Mouse (Mus musculus) hindbrain, embryonic 11.5 days (tissue): Measurements from ENCODE around the gene St6galnac3. TPM values are rescaled to one million over a fixed set of nuclear protein-coding genes. Genes with fewer than 3 reads are reported as not detected.

Experiments
- ATAC-seq: fragments of 200-750 bp; cut with Nextera tagmentation; 2 replicates; pipeline ENCODE4 v1.8.0; 2017; ENCODE audit warnings: mild to moderate bottlenecking, moderate TSS enrichment, moderate library complexity; ENCODE audit not compliant: low FRiP score
- DNase-seq: peaks from one replicate; pipeline ENCODE4 v3.0.0-alpha.2; 2015; ENCODE audit warnings: low spot score
- H3K27ac ChIP-seq: fragments of 300-500 bp; sonication (generic); 2 replicates; pipeline ENCODE4 v1.5.1; 2014; ENCODE audit warnings: mild to moderate bottlenecking, low read depth, low read length
- H3K27me3 ChIP-seq: fragments of 300-500 bp; sonication (generic); 2 replicates; pipeline ENCODE4 v1.6.1; 2014; ENCODE audit warnings: mild to moderate bottlenecking, low read length, moderate library complexity, mixed read lengths; ENCODE audit not compliant: control insufficient read depth, insufficient read depth
- H3K36me3 ChIP-seq: fragments of 300-500 bp; sonication (generic); 2 replicates; pipeline ENCODE4 v1.6.1; 2014; ENCODE audit warnings: mild to moderate bottlenecking, low read length, moderate library complexity, mixed read lengths; ENCODE audit not compliant: control insufficient read depth, insufficient read depth
- H3K4me1 ChIP-seq: fragments of 300-500 bp; sonication (generic); replicated peaks from 2 replicates; pipeline ENCODE4 v1.6.1; 2014; ENCODE audit warnings: low read length, mixed read lengths; ENCODE audit not compliant: control insufficient read depth, insufficient read depth
- H3K4me2 ChIP-seq: fragments of 300-500 bp; sonication (generic); replicated peaks from 2 replicates; pipeline ENCODE4 v1.6.1; 2014; ENCODE audit warnings: mild to moderate bottlenecking, low read depth, low read length
- H3K4me3 ChIP-seq: fragments of 300-500 bp; sonication (generic); 2 replicates; pipeline ENCODE4 v1.5.1; 2014; ENCODE audit warnings: low read depth, low read length
- H3K9ac ChIP-seq: fragments of 300-500 bp; sonication (generic); 2 replicates; pipeline ENCODE4 v1.6.1; 2014; ENCODE audit warnings: low read depth, low read length
- H3K9me3 ChIP-seq: fragments of 300-500 bp; sonication (generic); 2 replicates; pipeline ENCODE4 v1.6.1; 2016; ENCODE audit warnings: low read length; ENCODE audit not compliant: control insufficient read depth
- WGBS: fragments of 180-500 bp; shearing (Covaris S2); extraction: QIAGEN DNeasy Blood & Tissue Kit; methylation state at CpG from one replicate; pipeline ENCODE4 v1.1.7; 2014; 5-methylcytosine and 5-hydroxymethylcytosine counted together
- polyA plus RNA-seq: library from polyadenylated mRNA; unstranded; fragments of >200 nt; fragmentation: Nextera tagmentation; extraction: Ambion mirVana; gene quantifications from 2 replicates; pipeline ENCODE4 v1.2.1, GENCODE M21; 2014

The St6galnac3 gene
- polyA plus RNA-seq, 1 experiment from 2014 or later, result 34.8 TPM

DNA sequence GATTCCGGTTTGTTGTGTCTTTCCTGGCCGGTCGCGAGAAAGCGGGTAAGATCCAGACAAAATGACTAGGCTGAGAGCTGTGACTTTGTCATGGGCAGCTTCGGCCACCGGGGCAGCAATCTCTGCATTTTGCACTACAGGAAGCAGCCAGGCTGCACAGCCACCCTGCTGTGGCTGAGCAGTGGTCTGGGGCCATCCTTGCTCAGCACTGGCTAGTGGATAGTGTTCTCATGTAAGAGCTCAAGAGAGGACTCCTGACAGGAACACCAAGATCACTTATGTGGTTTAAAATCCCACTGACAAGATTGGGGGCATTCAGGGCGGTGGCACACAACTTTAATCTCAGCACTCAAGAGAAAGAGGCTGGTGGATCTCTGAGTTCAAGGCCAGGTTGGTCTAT is 469.1 kb downstream of the St6galnac3 start:
- Histone ChIP-seq H3K9ac (no peak overlapping the region), H3K27ac (no peak overlapping the region), H3K27me3 (no peaks in the 10 kb centered on the region), H3K4me3 (no peak overlapping the region), H3K36me3 (no peaks in the 10 kb centered on the region), H3K4me2 (no peak overlapping the region), H3K9me3 (no peaks in the 10 kb centered on the region), H3K4me1 (peaks cover 2% of the 10 kb centered on the region; the same call in 1 of the 2 replicates)
- DNase-seq (no peak), ATAC-seq (no peak)
- 86% methylated on average over 8 of the region's 8 CpGs for WGBS

DNA sequence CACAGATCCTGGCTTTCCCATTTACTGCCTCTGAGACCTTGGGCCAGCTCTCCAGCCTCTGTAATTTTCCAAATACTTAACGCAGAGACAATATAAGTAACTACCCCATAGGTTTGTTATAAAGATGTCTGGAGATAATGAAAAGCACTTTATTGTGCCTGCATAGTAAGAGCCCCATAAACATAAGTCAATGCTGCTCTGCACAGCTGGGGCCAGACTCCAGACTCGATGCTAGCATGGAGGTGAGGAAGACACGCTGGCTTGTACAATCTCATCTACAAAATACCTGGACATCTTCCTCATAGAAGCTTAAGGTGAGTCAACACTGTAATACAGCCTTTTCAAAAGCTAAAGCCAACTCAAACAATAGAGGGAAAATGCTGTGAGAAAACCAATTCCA is 473.3 kb downstream of the St6galnac3 start:
- WGBS, result 92% methylated on average over 3 of the region's 3 CpGs

DNA sequence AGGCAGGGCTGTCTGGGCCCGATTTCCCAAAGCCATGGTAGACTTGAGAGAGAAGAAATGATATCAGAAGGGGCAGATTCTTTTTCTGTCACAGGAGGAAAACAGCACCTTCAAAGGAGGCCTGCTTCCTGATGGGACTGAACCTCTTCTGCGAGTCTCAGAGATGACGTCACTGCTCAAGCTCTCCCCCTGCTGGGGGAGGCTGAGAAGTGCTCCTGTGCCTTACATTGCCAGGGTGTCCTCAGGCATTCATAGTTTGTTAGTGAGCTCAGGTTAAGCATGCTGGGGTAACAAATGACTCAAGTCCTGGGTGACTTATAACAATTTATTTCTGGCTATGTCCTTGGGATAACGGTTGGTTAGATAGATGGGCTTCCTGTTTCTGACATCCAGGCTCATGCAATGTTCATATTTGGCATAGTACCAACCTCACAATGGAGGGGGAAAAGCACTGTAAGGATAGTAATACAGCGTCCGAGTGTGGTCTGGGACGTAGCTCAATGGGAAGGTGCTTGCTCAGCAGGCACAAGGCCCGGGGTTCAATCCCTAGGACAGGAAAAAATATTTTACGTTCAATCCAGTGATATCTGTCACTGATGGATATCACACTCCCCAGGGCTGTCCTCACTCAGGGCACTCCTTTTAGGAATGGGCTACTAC is 474.2 kb downstream of the St6galnac3 start:
- H3K4me1 ChIP-seq, result no peaks in the 10 kb centered on the region
- no peak overlapping the region for H3K4me3 ChIP-seq
- WGBS, result 56% methylated on average over 9 of the region's 9 CpGs
- no peaks in the 10 kb centered on the region for H3K27me3 ChIP-seq
- H3K4me2 ChIP-seq, result no peak overlapping the region
- peak; percentile 70; the same call in 1 of the 2 replicates for ATAC-seq
- H3K9me3 ChIP-seq, result no peaks in the 10 kb centered on the region
- no peak overlapping the region for H3K27ac ChIP-seq
- H3K9ac ChIP-seq, result no peak overlapping the region
- DNase-seq, result peak; percentile 90
- no peaks in the 10 kb centered on the region for H3K36me3 ChIP-seq

More for the DNA sequence above, 473.3 kb downstream of the St6galnac3 start:
- Histone ChIP-seq H3K9ac (no peak overlapping the region), H3K9me3 (no peaks in the 10 kb centered on the region), H3K27me3 (no peaks in the 10 kb centered on the region), H3K4me2 (no peak overlapping the region), H3K4me3 (no peak overlapping the region), H3K27ac (no peak overlapping the region), H3K36me3 (no peaks in the 10 kb centered on the region), H3K4me1 (no peaks in the 10 kb centered on the region)
- ATAC-seq (no peak), DNase-seq (no peak)

DNA sequence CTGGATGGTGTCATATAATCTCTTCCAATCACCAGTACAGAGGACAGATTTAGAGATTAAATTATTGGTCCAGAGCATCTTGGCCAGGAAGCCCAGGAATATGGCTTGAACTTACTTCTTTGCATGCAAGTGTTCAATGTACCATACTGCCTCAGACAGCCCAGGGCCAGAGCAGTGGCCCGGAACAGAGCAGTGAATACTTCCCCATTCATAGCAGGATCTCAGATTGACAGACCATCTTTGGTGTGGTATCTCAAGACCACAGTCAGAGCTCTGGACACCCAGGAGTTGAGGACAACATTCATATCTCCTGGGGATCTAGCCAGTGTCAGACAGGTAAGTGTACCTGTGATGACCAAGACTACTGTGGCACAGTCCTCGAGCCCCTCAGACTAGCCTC is 476.1 kb downstream of the St6galnac3 start:
- Histone ChIP-seq H3K4me2 (no peak overlapping the region), H3K4me1 (no peaks in the 10 kb centered on the region), H3K9me3 (no peaks in the 10 kb centered on the region), H3K4me3 (no peak overlapping the region), H3K27ac (no peak overlapping the region), H3K36me3 (no peaks in the 10 kb centered on the region), H3K9ac (no peak overlapping the region), H3K27me3 (no peaks in the 10 kb centered on the region)
- WGBS, result 88% methylated on average over 2 of the region's 2 CpGs
- DNase-seq (no peak), ATAC-seq (no peak)

DNA sequence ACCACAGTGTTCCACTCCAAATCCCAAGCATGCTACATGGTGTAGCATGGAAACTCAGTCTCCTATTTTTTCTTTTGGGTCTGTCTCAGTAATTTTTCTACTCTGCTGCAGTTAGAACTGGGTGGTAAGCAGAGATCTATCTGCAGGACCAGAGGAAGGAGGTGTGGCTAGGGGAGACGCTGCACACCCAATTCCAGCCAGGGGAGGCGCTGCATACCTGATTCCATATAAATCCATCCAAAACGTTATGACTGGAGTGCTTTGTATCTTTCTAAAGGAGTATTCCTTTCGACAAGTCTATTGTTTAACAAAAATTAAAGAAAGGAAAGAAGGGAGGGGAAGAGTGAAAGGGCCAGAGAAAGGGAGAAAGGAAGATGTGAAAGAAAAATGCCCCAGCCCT is 476.9 kb downstream of the St6galnac3 start:
- Histone ChIP-seq H3K36me3 (no peaks in the 10 kb centered on the region), H3K4me2 (no peak overlapping the region), H3K4me1 (no peaks in the 10 kb centered on the region), H3K9ac (no peak overlapping the region), H3K4me3 (no peak overlapping the region), H3K27me3 (no peaks in the 10 kb centered on the region), H3K9me3 (no peaks in the 10 kb centered on the region), H3K27ac (no peak overlapping the region)
- DNase-seq, result peak; percentile 33
- ATAC-seq, result no peak
- 40% methylated on average over 4 of the region's 4 CpGs for WGBS

DNA sequence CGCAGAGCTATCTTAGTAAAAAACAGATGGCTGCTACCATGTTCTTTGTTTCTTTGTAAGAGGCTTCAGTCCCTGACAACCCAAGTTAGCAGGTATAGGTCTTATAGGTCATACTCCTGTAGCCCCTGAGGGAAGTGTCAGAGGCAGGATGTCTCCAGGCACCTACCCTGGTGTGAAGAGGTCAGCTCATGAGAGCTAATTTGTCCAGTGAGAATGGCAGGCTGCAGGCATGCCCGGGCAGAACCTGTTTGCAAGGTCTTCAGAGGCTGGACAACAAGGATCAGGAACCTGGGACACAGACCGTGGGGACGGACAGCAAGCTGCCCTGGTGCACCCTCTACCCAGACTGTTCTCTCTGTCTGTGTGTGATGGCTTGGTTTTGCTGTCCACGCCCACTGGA is 482.4 kb downstream of the St6galnac3 start:
- Histone ChIP-seq H3K9me3 (no peaks in the 10 kb centered on the region), H3K27ac (no peak overlapping the region), H3K4me3 (no peak overlapping the region), H3K36me3 (no peaks in the 10 kb centered on the region), H3K4me2 (no peak overlapping the region), H3K27me3 (no peaks in the 10 kb centered on the region), H3K9ac (no peak overlapping the region), H3K4me1 (0 out of 2 replicates have a peak, but pooled peaks cover 2% of the 10 kb centered on the region)
- 68% methylated on average over 5 of the region's 5 CpGs for WGBS
- ATAC-seq (no peak), DNase-seq (no peak)

DNA sequence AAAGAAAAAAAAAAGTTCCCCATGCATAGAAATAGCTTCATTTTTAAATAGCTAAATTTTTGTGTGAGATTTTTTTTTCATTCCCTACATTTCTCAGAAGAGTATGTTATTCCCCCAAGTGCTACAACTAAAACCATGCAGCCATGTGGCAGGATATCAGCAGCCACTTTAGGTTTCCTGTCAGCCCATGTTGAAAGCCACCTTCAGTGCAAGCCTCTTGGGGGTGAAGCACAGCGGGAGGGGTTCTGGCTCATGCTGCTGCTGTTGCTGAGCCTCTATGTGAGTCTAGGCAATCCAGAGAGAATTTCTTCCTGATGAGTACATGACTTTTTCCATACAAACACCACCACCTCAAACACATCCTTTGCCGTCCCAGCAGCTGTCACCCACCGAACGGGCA is 483.8 kb downstream of the St6galnac3 start:
- H3K9me3 ChIP-seq, result no peaks in the 10 kb centered on the region
- no peak overlapping the region for H3K4me2 ChIP-seq
- H3K27me3 ChIP-seq, result no peaks in the 10 kb centered on the region
- no peak overlapping the region for H3K9ac ChIP-seq
- 0 out of 2 replicates have a peak, but pooled peaks cover 2% of the 10 kb centered on the region for H3K4me1 ChIP-seq
- no peaks in the 10 kb centered on the region for H3K36me3 ChIP-seq
- 87% methylated on average over 4 of the region's 4 CpGs for WGBS
- ATAC-seq (no peak), DNase-seq (no peak)
- H3K27ac ChIP-seq, result no peak overlapping the region
- no peak overlapping the region for H3K4me3 ChIP-seq

DNA sequence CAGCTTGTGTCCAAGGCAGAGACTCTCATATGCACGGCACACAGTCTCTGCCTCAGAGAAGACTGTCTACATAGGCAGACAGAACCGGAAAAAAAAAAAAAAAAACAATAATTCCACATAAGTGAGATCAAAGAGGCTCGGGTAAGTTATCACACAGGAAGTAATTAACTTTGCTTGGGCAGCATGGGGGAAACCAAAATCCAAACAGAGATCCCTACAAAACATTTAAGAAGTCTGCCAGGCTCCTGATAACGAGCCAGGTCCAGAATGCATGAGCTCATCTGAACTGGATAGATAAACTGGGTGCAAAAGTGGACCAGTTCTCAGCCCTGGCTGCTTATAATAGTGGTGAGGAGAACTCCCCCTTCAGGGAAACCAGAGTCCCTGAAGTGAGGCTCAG is 484.6 kb downstream of the St6galnac3 start:
- Histone ChIP-seq H3K9ac (no peak overlapping the region), H3K9me3 (no peaks in the 10 kb centered on the region), H3K27me3 (no peaks in the 10 kb centered on the region), H3K4me2 (no peak overlapping the region), H3K36me3 (no peaks in the 10 kb centered on the region), H3K4me3 (no peak overlapping the region), H3K4me1 (0 out of 2 replicates have a peak, but pooled peaks cover 2% of the 10 kb centered on the region), H3K27ac (no peak overlapping the region)
- 64% methylated on average over 4 of the region's 4 CpGs for whole genome bisulfite sequencing
- no peak for DNase-seq
- ATAC-seq, result no peak

DNA sequence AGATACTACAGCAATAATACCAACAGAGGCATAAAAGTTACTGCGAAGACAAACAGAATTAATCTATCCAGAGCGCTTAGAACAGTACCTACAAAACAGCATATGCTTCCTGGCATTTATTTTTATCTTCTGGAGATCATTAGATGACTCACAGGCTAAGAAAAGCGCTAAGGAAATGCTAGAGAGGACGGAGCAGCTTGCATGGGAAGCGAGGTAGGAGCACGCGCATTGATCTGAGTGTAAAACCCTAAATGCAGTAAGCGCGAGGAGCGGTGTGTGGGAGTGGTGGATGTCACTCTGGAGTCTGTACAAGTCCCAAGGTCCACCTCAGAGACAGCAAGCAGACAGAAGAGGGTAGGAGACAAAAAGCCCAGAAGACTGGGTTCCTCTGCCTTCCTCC is 486.6 kb downstream of the St6galnac3 start:
- no peak overlapping the region for H3K4me3 ChIP-seq
- no peaks in the 10 kb centered on the region for H3K27me3 ChIP-seq
- no peak overlapping the region for H3K4me2 ChIP-seq
- no peak overlapping the region for H3K9ac ChIP-seq
- H3K9me3 ChIP-seq, result no peaks in the 10 kb centered on the region
- no peaks in the 10 kb centered on the region for H3K36me3 ChIP-seq
- no peak for ATAC-seq
- no peak for DNase-seq
- H3K27ac ChIP-seq, result no peak overlapping the region
- 88% methylated on average over 10 of the region's 10 CpGs for WGBS
- 0 out of 2 replicates have a peak, but pooled peaks cover 2% of the 10 kb centered on the region for H3K4me1 ChIP-seq
